Mouse (Mus musculus) heart, adult 2 months (tissue): ENCODE results near the gene Hoxa6.

ENCODE experiments used
- CTCF ChIP-seq: fragments of 200-600 bp; IDR thresholded peaks from 2 replicates; pipeline ENCODE4 v1.8.1; 2022; ENCODE audit warnings: antibody characterized with exemption, mild to moderate bottlenecking, moderate library complexity
- EP300 ChIP-seq: fragments of 200-500 bp; IDR thresholded peaks from 2 replicates; pipeline ENCODE4 v1.6.1; 2011; ENCODE audit warnings: low read depth, low read length, control low read depth; ENCODE audit not compliant: insufficient read depth

DNA sequence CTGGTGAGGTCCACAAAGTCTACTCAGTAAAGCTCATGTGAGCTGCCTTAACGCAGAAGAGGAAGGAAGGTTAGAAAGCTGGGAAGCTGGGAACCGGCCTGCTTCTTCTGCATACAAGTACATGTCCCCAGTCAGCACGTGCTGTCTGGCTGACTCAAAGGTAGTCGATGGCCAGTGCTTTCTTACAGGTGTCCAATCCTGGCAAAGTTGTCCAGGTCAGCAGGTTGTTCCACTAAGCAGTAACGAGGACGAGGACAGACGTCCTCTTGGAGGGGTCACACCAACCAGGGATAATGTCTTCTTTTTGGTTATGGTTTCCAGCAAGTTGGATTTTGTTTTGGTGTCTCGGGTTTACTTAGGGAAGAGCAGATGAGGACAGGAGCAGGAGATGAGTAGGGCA, 18.6 kb downstream of the Hoxa6 start:
- TF ChIP-seq CTCF (no peak), EP300 (no peak)
